Mouse (Mus musculus): ENCODE data around the gene Sh3tc1.

GRCm38 (mm10) chr5:35687098-35687497 is 52.7 kb downstream of the Sh3tc1 start:
- TF ChIP-seq CTCF (conservative IDR thresholded peaks at IDR 0.05; ENCODE audit: low read length) (no peak), NANOG (IDR thresholded peaks at IDR 0.05; ENCODE audit: borderline replicate concordance, low read length) (no peak), POU5F1 (IDR thresholded peaks at IDR 0.05; ENCODE audit: borderline replicate concordance, low read length) (no peak)

All from E14TG2a.4 (cell line).